Mouse (Mus musculus) adrenal gland, adult 18-20 months (tissue): ENCODE results near the gene Sez6. TPM values are rescaled to one million over a fixed set of nuclear protein-coding genes. Genes with fewer than 3 reads are reported as not detected.
A peak's percentile ranks its signal among the peaks of the same experiment; 100 is the strongest.

ENCODE experiments used
- DNase-seq, 2 experiments: peaks; one replicate each; pipeline ENCODE4 v3.0.0; 2021 to 2022; ENCODE audit warnings: low spot score in 2 of 2
- long read RNA-seq, 2 experiments: library from polyadenylated mRNA; stranded (forward); transcript quantifications; one replicate each; pipeline ENCODE4 v2.0.0; 2021
- total RNA-seq, 2 experiments: library from RNA; stranded (reverse); gene quantifications; 1 replicate in 1 of 2; 2 replicates in 1 of 2; pipeline ENCODE4 v1.2.3; 2021

The Sez6 gene
- 1 to 10 TPM; 2.1 to 2.4 TPM for total RNA-seq
- long read RNA-seq, experiment 1, partial matches to known transcripts, result 1 of 1 reads
- long read RNA-seq, experiment 1, other reads (novel, unspliced or antisense), result 0 of 1 reads
- long read RNA-seq, experiment 2, full-length matches to known transcripts, result 1 of 3 reads
- long read RNA-seq, experiment 2, partial matches to known transcripts, result 2 of 3 reads
- long read RNA-seq, experiment 2, other reads (novel, unspliced or antisense), result 0 of 3 reads

- peak; percentile 75 to 85 for DNase-seq
These were observed at the start of gene Sez6 for GRCm38 (mm10) chr11:77930751-77931540. Gene Sez6 (plus strand): TSS chr11:77930800.

- DNase-seq, result no peak
These were observed 45.9 kb upstream of the Sez6 start for GRCm38 (mm10) chr11:77884524-77885245.

- DNase-seq, result no peak
These were observed 45.4 kb upstream of the Sez6 start for GRCm38 (mm10) chr11:77885246-77885575.

- DNase-seq, result no peak
These were observed 43.1 kb upstream of the Sez6 start for GRCm38 (mm10) chr11:77887373-77887960.

GRCm38 (mm10) chr11:77888846-77889245, 41.8 kb upstream of the Sez6 start:
- DNase-seq, result no peak

- no peak for DNase-seq
These were observed 41.1 kb upstream of the Sez6 start for GRCm38 (mm10) chr11:77889484-77889883.

GRCm38 (mm10) chr11:77890648-77891258, 39.8 kb upstream of the Sez6 start:
- no peak for DNase-seq

GRCm38 (mm10) chr11:77892883-77893282, 37.7 kb upstream of the Sez6 start:
- DNase-seq, result no peak

GRCm38 (mm10) chr11:77893283-77893682, 37.3 kb upstream of the Sez6 start:
- no peak for DNase-seq

GRCm38 (mm10) chr11:77893787-77894718, 36.5 kb upstream of the Sez6 start, which contains the start of gene Pipox:
Gene Pipox (minus strand): TSS chr11:77894096.
- peak; percentile 89 for DNase-seq

- DNase-seq, result no peak
These were observed 35.6 kb upstream of the Sez6 start for GRCm38 (mm10) chr11:77894967-77895366.

GRCm38 (mm10) chr11:77896011-77896410, 34.6 kb upstream of the Sez6 start:
- DNase-seq, result no peak

- DNase-seq, result no peak
These were observed 34.1 kb upstream of the Sez6 start for GRCm38 (mm10) chr11:77896480-77896819.

GRCm38 (mm10) chr11:77896820-77897805, 33.5 kb upstream of the Sez6 start:
- DNase-seq, result no peak

- DNase-seq, result no peak
These were observed 30.4 kb upstream of the Sez6 start for GRCm38 (mm10) chr11:77900187-77900586.

- no peak for DNase-seq
These were observed 29.9 kb upstream of the Sez6 start for GRCm38 (mm10) chr11:77900696-77901095.

GRCm38 (mm10) chr11:77901366-77901765, 29.2 kb upstream of the Sez6 start:
- no peak for DNase-seq

- no peak for DNase-seq
These were observed 28.7 kb upstream of the Sez6 start for GRCm38 (mm10) chr11:77901775-77902355.

- no peak for DNase-seq
These were observed 26.8 kb upstream of the Sez6 start for GRCm38 (mm10) chr11:77903761-77904160.
